Mouse (Mus musculus): ENCODE measurements around the gene Atp2a2. TPM values are rescaled to one million over a fixed set of nuclear protein-coding genes. Genes with fewer than 3 reads are reported as not detected.
"Not testable (repeated sequence)": the region's sequence is repeated elsewhere in the genome, so short reads cannot be mapped to it uniquely, and the experiment has no call there.

The Atp2a2 gene
- polyA plus RNA-seq, 1 experiment from 2014 or later: 29.1 TPM

DNA sequence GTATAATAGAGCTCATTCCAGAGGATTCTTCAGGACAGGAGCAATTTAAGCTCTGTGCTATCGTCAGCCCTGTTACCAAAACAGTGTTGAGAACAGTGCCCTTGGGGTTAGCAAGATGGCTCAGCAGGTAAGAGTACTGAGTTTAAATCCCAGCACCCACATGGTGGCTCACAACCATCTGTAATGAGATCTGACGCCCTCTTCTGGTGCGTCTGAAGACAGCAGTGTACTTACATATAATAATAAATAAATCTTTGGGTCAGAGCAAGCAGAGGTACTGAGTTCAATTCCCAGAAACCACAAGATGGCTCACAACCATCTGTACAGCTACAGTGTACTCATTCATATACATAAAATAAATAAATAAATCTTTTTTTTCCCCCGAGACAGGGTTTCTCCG lies 15.8 kb downstream of the Atp2a2 start:
- peaks cover 81% of the 10 kb centered on the region for H3K36me3 ChIP-seq
- not testable (repeated sequence) for H3K9ac ChIP-seq; H3K9me3 ChIP-seq; ATAC-seq (ENCODE audit: insufficient number of reproducible peaks, low FRiP score, low TSS enrichment, low read depth); H3K4me2 ChIP-seq; H3K4me3 ChIP-seq; H3K27ac ChIP-seq; H3K27me3 ChIP-seq; H3K4me1 ChIP-seq
- WGBS: 78% methylated on average over 5 of the region's 5 CpGs

DNA sequence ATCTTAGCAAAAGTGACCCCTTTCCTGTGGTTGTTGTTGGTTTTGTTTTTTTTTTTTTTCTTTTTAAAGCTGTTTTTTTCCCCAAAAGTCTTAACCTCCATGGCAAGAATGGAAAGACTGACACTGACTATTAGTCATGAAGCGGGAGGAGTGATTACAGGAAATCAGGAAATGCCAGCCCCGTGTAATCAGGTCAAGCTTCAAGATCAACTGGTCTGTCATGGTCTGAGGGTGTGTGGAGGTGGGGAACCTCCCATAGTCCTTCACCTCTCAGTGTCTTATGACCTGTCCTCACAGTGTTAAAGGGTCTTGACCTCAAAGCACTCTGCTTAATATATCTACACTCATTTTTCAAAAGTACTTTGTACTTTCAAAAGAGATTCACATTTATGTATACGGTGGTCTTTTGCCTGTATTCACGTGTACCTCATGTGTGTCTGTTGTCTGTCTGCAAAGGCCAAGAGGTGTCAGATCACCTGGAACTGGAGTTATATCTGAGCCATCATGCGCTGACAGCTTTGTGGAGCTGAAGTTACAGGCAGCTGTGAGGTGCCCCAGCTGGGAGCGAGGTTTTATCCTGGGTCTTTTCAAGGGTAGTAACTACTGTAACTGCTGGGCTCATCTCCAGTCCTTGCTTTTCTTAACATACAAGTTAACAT lies 19.2 kb downstream of the Atp2a2 start:
- no peak for ATAC-seq (ENCODE audit: insufficient number of reproducible peaks, low FRiP score, low TSS enrichment, low read depth)
- Histone ChIP-seq H3K4me2 (no peak overlapping the region), H3K27me3 (no peaks in the 10 kb centered on the region), H3K9ac (no peak overlapping the region), H3K4me3 (no peak overlapping the region), H3K4me1 (no peaks in the 10 kb centered on the region), H3K36me3 (peaks cover 66% of the 10 kb centered on the region), H3K9me3 (no peaks in the 10 kb centered on the region), H3K27ac (no peak overlapping the region)
- WGBS: 80% methylated on average over 6 of the region's 6 CpGs

DNA sequence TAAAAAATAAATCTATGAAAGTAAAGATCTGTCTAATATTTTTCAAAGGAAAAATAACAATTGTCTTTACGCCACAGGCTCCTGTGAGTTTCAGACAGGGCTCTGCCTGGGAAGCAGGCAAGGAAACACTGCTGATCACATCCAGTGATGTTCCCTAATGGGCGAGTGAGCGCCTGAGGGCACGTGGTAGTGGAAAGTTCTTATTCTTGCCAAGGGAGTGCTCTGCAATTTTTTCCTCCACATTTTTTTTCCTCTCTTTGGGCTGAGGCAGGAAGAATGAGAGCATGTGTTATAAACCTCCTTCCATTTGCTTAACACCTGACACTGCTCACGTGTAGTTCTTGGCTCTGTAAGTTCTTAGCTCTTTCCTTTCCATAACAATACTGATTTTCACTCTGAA lies 20.2 kb downstream of the Atp2a2 start:
- H3K36me3 ChIP-seq: peaks cover 67% of the 10 kb centered on the region
- WGBS: 42% methylated on average over 5 of the region's 5 CpGs
- no peak overlapping the region for H3K4me2 ChIP-seq
- no peak overlapping the region for H3K9ac ChIP-seq
- no peaks in the 10 kb centered on the region for H3K27me3 ChIP-seq
- no peaks in the 10 kb centered on the region for H3K9me3 ChIP-seq
- no peak overlapping the region for H3K4me3 ChIP-seq
- H3K4me1 ChIP-seq: no peaks in the 10 kb centered on the region
- no peak overlapping the region for H3K27ac ChIP-seq
- no peak for ATAC-seq (ENCODE audit: insufficient number of reproducible peaks, low FRiP score, low TSS enrichment, low read depth)

DNA sequence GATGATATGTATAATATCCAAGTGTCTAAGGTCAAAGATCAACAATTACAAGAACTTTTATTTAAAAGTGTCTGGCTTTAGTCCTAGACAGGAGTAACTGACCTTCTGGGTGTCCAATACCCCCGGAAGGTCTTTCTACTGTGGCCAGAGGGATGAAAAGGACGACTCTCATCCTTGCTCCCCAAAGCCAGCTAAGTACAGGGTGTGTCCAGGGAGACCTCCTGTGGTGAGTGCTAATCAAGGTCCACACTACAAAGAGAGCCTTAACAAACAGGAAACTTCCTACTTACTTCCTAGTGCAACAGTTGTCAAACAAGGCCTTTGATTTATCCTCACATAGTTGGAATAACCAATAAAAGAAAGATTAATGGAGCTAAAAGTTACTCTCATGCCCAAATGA lies 22.9 kb downstream of the Atp2a2 start:
- Histone ChIP-seq H3K9me3 (no peaks in the 10 kb centered on the region), H3K27ac (no peak overlapping the region), H3K4me3 (no peak overlapping the region), H3K4me1 (no peaks in the 10 kb centered on the region), H3K36me3 (peaks cover 62% of the 10 kb centered on the region), H3K27me3 (no peaks in the 10 kb centered on the region), H3K9ac (no peak overlapping the region), H3K4me2 (no peak overlapping the region)
- 62% methylated on average over 2 of the region's 2 CpGs for WGBS
- no peak for ATAC-seq (ENCODE audit: insufficient number of reproducible peaks, low FRiP score, low TSS enrichment, low read depth)

DNA sequence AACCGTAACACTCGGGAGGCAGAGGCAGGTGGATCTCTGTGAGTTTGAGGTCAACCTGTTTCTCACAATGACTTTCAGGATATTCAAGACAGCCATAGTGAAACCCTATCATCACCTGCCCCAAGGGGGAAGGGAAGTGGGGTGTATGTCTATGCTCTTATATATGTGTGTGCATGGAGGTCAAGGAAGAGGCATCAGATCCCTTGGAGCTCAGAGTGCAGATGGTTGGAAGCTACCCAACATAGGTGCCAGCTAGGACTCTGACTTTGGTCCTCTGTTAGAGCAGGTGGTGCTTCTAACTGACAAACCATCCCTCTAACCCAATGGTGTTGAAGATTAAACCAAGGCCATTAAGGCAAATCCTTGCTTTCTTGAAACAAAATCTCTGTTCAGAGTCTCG lies 24.5 kb downstream of the Atp2a2 start:
- no peak overlapping the region for H3K9ac ChIP-seq
- no peaks in the 10 kb centered on the region for H3K4me1 ChIP-seq
- H3K9me3 ChIP-seq: no peaks in the 10 kb centered on the region
- H3K36me3 ChIP-seq: peaks cover 60% of the 10 kb centered on the region
- H3K4me2 ChIP-seq: no peak overlapping the region
- no peak for ATAC-seq (ENCODE audit: insufficient number of reproducible peaks, low FRiP score, low TSS enrichment, low read depth)
- no peak overlapping the region for H3K4me3 ChIP-seq
- H3K27me3 ChIP-seq: no peaks in the 10 kb centered on the region
- no peak overlapping the region for H3K27ac ChIP-seq
- 82% methylated on average over 3 of the region's 3 CpGs for WGBS

DNA sequence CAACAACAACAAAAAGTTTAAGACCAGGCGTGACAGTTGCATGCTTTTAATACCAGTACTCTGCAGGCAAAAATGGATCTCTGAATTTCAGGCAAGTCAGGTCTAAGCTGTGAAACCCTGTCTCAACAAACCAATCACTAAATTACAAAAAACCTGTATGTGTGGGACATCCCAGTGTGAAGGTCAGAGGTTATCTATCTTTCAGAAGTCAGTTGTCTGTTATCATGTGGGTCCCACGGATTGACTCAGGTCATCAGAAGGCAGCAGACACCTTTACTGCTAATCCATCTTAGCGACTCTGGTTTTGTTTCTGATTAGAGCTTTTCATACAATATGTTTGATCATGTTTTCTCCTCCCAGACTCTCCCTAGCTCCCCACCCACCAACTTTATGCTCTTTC lies 25.9 kb downstream of the Atp2a2 start:
- ATAC-seq (ENCODE audit: insufficient number of reproducible peaks, low FRiP score, low TSS enrichment, low read depth): no peak
- H3K4me2 ChIP-seq: no peak overlapping the region
- H3K27ac ChIP-seq: no peak overlapping the region
- no peak overlapping the region for H3K4me3 ChIP-seq
- H3K36me3 ChIP-seq: peaks cover 59% of the 10 kb centered on the region
- 71% methylated on average over 3 of the region's 3 CpGs for WGBS
- no peak overlapping the region for H3K9ac ChIP-seq
- no peaks in the 10 kb centered on the region for H3K27me3 ChIP-seq
- no peaks in the 10 kb centered on the region for H3K4me1 ChIP-seq
- no peaks in the 10 kb centered on the region for H3K9me3 ChIP-seq

DNA sequence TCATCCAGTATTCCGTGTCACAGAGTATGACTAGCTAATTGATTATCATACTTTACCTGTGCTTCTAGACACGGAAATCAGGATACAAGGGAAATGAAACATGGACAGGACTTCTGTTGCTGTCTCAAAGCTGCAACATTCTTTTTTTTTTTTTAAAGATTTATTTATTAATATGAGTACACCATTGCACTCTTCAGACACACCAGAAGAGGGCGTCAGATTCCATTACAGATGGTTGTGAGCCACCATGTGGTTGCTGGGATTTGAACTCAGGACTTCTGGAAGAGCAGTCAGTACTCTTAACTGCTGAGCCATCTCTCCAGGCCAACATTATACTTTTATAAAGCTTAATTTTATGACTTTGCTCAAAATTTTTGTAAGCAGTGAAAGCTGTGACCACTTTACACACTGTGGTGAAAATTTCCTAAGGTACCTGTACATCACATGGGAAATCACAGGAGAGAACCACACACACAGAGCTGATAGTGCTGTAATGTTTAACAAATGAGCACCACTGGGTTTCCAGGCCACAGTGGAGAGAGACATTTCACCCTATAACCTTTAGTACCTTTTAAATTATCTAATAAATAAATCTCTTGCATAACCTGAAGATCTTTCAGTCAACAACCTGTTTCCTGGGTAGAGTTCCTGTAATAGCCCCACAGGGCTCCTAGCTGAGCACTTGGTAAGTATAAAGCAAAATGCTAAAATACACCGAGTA lies 27.2 kb downstream of the Atp2a2 start:
- H3K9ac ChIP-seq: no peak overlapping the region
- peaks cover 63% of the 10 kb centered on the region for H3K36me3 ChIP-seq
- ATAC-seq (ENCODE audit: insufficient number of reproducible peaks, low FRiP score, low TSS enrichment, low read depth): no peak
- H3K4me3 ChIP-seq: no peak overlapping the region
- WGBS: 78% methylated on average over 4 of the region's 4 CpGs
- no peaks in the 10 kb centered on the region for H3K4me1 ChIP-seq
- no peaks in the 10 kb centered on the region for H3K27me3 ChIP-seq
- no peak overlapping the region for H3K27ac ChIP-seq
- H3K9me3 ChIP-seq: no peaks in the 10 kb centered on the region
- H3K4me2 ChIP-seq: no peak overlapping the region

DNA sequence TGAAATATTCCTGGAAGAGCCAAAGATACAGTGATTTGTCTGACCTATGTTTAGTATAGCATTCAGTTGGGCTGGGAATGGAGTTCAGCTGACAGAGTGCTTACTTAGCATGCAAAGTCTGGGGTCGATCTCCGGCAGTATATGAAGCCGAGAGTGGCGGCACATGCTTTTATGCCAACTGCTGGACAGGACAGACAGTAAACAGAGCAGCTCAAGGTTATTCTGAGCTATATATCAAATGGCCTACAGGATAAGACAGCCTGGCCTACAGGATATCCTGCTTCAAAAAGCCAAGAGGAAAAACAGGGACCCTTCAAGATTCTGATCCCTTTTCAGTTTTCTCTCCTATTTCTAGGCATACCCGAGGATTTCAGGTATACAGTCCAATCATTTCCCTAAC lies 30.4 kb downstream of the Atp2a2 start:
- Histone ChIP-seq H3K36me3 (peaks cover 83% of the 10 kb centered on the region), H3K4me2 (no peak overlapping the region), H3K4me3 (no peak overlapping the region), H3K27me3 (no peaks in the 10 kb centered on the region), H3K4me1 (no peaks in the 10 kb centered on the region), H3K9me3 (no peaks in the 10 kb centered on the region), H3K27ac (no peak overlapping the region), H3K9ac (no peak overlapping the region)
- no peak for ATAC-seq (ENCODE audit: insufficient number of reproducible peaks, low FRiP score, low TSS enrichment, low read depth)
- 81% methylated on average over 5 of the region's 5 CpGs for WGBS

DNA sequence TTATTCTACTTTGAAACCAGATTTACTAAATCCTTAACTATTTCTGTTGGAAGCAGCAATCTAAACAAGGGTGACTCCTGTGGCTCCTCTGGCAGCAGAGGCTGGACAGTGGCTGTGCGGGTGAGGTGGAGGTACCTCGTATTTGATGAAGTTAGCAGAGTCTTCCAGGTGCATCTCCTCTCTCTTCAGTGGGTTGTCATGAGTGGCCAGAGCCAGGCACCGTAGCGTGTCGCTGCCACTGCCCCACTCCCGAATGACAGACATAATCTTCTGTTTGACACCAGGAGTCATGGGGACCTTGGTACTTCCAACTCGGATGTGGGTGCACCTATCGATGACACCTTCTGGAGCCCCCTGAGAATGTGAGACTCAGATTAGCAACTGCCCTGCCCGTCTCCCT lies 40.6 kb downstream of the Atp2a2 start:
- Histone ChIP-seq H3K27ac (no peak overlapping the region), H3K4me3 (no peak overlapping the region), H3K4me1 (no peaks in the 10 kb centered on the region), H3K36me3 (peaks cover 99% of the 10 kb centered on the region), H3K4me2 (no peak overlapping the region), H3K9ac (no peak overlapping the region), H3K27me3 (no peaks in the 10 kb centered on the region), H3K9me3 (no peaks in the 10 kb centered on the region)
- 91% methylated on average over 9 of the region's 9 CpGs for WGBS
- ATAC-seq (ENCODE audit: insufficient number of reproducible peaks, low FRiP score, low TSS enrichment, low read depth): no peak

DNA sequence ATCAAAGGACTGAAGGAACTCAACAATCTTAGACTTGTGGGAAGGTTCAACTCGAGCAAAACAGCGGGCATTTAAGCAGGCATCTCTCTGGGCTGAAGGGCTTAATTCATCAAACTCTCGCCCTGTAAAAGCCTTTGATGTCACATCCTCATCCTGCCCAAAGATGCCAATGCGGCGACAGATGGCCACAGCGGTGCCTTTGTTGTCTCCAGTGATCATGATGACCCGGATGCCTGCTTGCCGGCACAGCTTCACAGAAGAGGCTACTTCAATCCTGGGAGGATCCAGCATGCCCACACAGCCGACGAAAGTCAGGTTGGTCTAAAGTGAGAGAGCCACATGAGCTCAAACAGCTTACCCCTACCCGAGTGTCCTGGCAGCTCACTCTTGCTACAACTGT lies 41.4 kb downstream of the Atp2a2 start:
- peaks cover 99% of the 10 kb centered on the region for H3K36me3 ChIP-seq
- H3K27me3 ChIP-seq: no peaks in the 10 kb centered on the region
- no peak overlapping the region for H3K9ac ChIP-seq
- H3K27ac ChIP-seq: no peak overlapping the region
- no peak for ATAC-seq (ENCODE audit: insufficient number of reproducible peaks, low FRiP score, low TSS enrichment, low read depth)
- 79% methylated on average over 11 of the region's 11 CpGs for WGBS
- no peak overlapping the region for H3K4me3 ChIP-seq
- H3K4me2 ChIP-seq: no peak overlapping the region
- no peaks in the 10 kb centered on the region for H3K4me1 ChIP-seq
- no peaks in the 10 kb centered on the region for H3K9me3 ChIP-seq

DNA sequence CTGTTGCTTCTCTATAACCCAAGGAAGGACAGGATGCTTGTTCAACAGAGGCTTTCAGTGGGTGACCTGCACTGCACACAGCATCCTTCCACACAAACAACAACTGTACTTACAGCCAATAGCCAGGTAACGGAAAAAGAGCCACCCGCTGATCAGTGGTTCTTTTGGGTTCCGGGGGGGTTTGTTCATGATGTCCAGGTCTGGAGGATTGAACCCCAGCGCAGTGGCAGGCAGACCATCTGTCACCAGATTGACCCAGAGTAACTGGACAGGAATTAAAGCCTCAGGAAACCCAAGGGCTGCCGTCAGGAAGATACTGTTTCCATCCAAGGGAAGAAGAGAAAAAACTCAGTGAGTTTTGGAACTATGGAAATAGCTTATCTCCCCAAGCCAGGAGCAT lies 42.7 kb downstream of the Atp2a2 start:
- no peaks in the 10 kb centered on the region for H3K9me3 ChIP-seq
- WGBS: 95% methylated on average over 5 of the region's 5 CpGs
- peaks cover 99% of the 10 kb centered on the region for H3K36me3 ChIP-seq
- H3K27ac ChIP-seq: no peak overlapping the region
- no peak overlapping the region for H3K9ac ChIP-seq
- H3K4me1 ChIP-seq: no peaks in the 10 kb centered on the region
- ATAC-seq (ENCODE audit: insufficient number of reproducible peaks, low FRiP score, low TSS enrichment, low read depth): no peak
- H3K4me2 ChIP-seq: no peak overlapping the region
- H3K27me3 ChIP-seq: no peaks in the 10 kb centered on the region
- H3K4me3 ChIP-seq: no peak overlapping the region

DNA sequence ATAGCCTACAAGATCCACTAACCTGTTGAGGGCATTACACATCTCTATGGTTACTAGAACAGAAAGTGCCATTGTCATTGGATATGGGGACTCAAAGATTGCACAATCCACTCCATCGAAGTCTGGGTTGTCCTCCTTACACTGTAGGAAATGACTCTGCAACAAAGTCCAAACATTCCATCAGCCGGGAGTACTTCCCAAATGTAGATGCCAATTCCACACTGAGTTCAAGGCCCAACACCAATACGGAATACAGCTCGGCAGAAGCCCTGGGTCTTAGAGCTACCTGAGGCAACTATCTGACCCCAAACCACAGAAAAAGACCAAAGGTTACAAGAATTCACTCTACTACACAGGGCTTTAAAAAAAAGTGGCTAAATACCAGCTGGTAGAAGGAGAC lies 44.0 kb downstream of the Atp2a2 start:
- Histone ChIP-seq H3K9me3 (no peaks in the 10 kb centered on the region), H3K27ac (no peak overlapping the region), H3K4me1 (no peaks in the 10 kb centered on the region), H3K9ac (no peak overlapping the region), H3K27me3 (no peaks in the 10 kb centered on the region), H3K4me2 (no peak overlapping the region), H3K4me3 (no peak overlapping the region), H3K36me3 (peaks cover 99% of the 10 kb centered on the region)
- 85% methylated on average over 4 of the region's 4 CpGs for WGBS
- no peak for ATAC-seq (ENCODE audit: insufficient number of reproducible peaks, low FRiP score, low TSS enrichment, low read depth)

Data from limb, embryonic 15.5 days (tissue).